Mouse (Mus musculus) kidney, adult 9 months (tissue): ENCODE results near the gene Tipin.
A peak's percentile ranks its signal among the peaks of the same experiment; 100 is the strongest.
"Not testable (repeated sequence)": the region's sequence is repeated elsewhere in the genome, so short reads cannot be mapped to it uniquely, and the experiment has no call there.

Source experiments
- DNase-seq: peaks from one replicate; pipeline ENCODE4 v3.0.0; 2022

Gene Tipin

DNA sequence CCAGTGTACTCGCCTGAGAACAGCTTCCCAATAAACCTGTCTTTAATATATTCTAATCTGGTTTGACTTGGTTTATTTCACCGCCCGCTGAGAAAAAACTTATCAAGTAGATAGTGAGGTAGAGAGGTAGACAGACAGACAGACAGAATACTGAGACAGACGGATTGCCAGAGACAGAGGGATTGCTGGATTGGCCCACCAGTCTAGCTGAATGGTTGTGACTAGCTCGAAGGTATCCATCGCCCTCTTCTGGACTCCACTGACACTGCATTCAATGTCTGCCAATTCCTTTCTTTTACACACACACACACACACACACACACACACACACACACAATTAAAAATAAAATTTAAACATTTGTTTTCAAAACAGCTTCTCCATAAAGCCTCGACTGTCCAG is 8.8 kb upstream of the Tipin start:
- peak; percentile 70 for DNase-seq

DNA sequence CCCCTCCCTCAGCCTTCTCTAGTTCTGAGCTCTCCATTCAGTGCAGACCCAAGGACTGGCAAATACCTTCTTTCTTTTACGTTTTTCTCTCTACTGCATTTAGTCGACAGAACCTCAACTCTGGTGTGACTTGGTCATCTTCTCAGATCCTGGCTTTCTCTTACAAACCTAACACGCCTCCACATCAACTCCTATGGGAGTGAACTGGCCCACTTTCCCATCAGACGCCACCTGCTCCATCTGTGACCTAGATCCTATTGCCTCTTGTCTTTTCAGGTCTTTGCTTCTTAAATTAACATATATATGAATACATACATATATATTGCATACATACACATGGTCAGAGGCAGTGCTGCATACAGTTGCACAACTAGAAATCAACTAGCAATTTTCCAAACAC is 7.6 kb upstream of the Tipin start:
- no peak for DNase-seq

DNA sequence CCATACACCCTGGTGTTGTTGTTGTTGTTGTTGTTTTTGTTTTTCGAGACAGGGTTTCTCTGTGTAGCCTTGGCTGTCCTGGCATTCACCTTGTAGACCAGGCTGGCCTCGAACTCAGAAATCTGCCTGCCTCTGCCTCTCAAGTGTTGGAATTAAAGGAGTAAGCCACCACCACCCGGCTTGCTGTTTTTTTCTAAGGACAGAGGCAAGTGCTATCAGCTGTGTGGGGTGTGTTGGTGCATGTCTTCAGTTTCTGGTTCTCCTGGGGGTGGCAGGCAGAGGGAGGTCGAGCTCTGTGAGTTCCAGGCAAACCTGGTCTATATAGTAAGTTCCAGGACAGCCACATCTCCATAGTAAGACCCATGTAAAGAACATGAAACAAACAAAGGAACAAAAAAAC is 7.1 kb upstream of the Tipin start:
- DNase-seq: no peak

DNA sequence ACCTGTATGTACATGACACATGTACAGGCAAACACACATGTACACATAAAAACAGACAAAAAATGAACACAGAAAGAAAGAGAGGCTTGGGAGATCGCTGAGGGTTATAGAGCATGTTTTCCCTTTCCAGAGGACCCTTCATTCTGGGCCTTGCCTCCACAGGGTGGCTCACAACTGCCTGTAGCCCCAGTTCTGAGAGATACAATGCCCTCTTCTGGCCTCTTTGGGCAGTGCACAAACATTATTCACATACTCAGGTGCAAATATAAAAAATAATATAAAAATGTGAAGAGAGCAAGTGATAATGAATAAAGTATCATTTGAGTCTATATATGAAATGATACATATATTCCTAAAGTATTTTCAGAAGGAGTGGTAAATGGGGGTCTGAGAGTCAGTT is 6.5 kb upstream of the Tipin start:
- peak; percentile 34 for DNase-seq

DNA sequence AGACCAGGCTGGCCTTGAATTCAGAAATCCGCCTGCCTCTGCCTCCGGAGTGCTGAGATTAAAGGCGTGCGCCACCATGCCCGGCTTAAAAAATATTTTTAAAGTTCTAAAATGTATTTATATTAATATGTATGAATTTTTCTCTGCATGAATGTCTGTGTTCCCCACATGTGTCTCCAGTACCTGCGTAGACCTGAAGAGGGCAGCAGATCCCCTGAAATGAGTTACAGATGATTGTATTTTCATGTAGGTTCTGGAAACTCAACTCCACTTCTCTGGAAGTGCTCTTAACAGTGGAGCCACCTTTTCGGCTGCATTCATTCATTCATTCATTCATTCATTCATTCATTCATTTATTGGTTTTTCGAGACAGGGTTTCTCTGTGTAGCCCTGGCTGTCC is 3.7 kb upstream of the Tipin start:
- DNase-seq: peak; percentile 79

DNA sequence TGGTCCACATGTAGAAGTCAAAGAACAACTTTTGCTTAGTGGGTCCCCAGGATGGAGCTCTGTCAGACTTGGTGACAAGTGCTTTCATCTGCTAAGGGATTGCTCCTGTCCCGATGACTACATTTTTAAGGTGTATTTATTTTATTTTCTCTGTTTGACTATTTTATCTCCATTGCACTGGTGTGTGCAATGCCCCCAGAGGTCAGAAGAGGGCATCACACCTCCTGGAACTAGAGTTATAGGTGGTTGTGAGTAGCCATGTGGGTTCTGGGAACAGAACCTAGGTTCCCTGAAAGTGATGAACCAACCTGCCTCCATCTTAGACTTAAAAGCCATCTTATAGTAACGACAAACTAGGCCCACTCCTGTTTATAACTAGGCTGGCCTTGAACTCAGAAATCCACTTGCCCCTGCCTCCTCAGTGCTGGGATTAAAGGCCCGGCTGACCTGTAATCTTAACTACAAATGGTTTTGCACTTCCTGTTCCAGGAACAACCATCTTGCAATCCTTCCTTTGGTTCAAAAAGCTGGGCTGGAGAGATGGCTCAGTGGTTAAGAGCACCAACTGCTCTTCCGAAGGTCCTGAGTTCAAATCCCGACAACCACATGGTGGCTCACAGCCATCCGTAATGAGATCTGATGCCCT is 2.6 kb upstream of the Tipin start:
- no peak for DNase-seq

DNA sequence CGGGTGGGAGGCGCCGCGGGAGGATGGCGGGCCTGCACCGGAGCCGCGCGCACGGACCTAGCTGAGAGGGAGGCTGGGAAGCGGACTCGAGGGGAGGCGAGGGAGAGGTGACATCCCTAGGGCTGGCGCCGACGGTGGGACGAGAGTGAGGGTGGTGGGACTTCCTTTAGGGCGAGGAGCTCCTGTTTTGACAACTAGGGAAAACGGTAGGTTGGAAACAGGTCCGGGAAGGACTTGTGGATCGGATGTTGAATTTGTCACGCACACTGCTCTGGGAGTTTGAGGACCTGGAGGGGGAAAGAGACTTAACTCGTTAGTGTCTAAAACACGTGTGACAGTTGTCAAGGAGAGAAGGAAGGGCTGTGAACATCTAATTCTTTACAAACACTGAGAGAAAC is 399 bp downstream of the Tipin start:
- DNase-seq: no peak

DNA sequence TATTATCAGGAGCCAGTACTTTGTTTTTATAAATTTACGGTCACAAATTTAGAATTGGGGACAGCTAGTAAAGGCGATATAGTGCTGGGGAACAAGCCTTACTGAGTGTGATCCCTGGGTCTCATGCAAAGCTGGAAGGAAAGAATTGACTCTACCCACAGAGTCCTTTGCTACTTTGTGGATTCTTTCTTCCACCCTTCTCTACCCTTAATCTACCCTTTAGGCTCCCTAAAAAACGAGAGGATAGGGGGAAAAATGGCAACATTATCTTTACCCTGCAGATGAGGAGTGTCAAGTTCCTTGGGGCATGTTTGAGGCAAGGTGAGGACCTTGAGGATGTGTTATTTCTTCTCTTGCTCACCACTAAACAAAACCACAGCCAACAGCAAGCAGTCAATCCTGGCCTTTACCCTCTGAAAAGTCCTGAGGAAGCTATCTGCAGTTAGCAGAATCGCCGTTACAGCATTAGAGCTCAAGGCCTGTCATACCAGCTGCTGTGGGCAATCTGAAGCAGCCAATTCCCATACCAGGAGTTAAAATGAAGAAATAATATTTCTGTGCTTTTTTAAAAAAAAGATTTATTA is 1.1 kb downstream of the Tipin start:
- DNase-seq: no peak

DNA sequence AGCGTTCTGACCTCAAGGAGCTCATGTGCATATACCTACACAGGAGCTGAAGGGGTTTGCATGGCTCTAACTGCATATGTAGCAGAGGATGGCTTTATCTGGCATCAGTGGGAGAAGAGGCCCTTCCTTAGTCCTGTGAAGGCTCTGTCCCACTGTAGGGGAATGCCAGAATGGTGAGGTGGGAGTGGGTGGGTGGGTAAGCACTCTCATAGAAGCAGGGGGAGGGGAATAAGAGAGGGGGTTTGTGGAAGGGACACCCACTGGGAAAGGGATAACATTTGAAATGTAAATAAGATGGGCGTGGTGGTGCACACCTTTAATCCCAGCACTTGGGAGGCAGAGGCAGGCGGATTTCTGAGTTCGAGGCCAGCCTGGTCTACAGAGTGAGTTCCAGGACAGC is 21.7 kb downstream of the Tipin start:
- DNase-seq: not testable (repeated sequence)

DNA sequence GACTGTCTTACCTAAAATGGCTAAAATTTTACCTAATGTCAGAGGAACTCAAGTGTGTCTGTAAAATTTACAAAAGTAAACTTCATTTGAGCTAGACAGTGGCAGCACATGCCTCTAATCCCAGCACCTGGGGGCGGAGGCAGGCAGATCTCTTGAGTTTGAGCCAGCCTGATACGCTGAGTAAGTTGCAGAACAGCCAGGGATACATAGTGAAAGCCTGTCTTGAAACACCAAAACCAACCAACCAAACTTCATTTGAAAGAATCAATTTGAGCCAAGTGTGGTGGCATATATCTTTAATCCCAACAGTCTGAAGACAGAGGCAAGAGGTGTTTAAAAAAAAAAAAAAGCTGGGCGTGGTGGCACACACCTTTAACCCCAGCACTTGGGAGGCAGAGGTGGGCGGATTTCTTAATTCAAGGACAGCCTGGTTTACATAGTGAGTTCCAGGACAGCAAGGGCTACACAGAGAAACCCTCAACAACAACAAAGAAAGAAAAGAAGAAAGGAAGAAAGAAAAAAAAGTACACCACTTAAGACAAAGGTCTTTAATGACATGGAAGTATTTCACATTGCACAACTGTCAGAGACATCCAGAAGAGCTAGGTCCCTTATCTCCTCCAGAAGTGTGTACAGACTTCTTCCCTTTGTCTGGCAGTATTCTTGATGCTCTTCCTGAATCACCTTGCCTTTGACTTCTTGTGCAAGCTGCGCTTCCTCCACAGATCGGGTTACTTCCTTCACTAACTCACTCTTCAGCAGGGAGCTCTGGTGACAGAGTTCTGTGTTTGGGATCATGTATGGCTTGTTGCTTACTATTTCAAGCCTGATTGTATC is 25.3 kb downstream of the Tipin start:
- no peak for DNase-seq

DNA sequence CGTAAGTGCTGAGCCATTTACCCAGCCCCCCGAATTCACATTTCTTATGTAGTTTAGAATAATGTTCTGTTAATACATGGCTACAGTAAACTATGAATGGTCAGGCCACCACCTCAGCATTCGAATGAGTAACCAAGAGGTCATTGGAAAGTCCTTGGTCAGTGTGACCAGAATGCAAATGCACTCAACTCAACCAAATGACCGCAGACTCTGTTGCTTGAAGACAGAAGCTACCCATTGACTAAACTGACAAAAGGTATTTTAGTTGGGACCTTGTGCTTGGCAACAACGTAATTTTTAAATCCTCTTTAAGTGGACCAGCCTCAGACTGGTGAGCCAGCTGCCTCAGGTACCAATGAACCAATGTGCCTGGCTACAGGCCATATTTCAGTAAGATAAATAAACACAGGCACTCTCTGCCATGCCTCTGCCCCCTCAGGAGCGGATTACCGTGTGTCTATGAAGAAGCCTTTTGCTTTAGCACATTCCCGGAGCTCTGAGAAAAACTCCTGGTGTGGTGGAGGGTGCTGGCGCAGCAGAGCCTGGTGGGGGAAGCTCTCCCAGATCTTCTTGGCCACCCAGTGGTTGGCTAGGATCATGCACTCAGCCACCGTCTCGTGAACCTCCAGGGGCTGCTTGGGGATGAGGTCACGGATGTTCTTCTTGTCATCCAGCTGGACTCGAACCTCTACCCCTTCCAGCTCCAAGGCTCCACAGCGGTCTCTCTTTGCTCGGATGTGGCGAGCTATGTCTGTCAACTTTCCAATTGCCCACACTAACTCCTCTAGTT is 29.8 kb downstream of the Tipin start:
- peak; percentile 58 for DNase-seq

DNA sequence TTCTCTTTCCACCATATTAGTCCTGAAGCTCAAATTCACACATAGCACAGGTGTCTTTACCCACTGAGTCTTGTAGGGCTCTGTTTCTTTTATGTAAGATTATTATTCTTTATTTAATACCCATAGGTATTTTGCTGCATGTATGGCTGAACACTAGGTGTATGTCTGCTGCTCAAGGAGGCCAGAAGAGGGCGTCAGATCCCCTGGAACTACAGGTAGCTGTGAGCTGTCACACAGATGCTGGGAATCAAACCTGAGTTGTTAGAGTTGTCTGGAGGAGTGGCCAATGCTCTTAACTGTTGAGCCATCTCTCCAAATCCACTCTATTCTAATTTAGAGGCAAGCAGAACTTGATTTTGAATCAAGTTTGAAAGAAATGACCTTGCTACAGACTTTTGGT is 30.7 kb downstream of the Tipin start:
- peak; percentile 19 for DNase-seq

DNA sequence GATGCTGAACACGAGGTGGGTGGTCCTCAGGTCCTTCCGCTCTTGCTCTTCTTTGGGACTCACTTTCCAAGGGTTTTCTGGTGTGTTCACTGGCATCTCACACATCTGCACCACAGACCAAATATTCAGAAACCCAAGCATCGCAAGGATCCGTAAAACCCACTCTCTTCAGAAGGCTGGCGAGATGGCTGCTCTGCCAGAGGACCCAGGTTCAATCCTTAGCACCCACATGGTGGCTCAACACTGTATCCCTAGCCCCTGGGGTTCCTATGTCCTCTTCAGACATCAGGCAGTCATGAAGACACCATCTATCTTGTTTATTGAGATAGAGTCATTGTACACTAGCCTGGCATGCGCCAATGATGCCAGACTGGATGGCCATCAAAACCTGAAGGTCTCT is 33.3 kb downstream of the Tipin start:
- DNase-seq: no peak

DNA sequence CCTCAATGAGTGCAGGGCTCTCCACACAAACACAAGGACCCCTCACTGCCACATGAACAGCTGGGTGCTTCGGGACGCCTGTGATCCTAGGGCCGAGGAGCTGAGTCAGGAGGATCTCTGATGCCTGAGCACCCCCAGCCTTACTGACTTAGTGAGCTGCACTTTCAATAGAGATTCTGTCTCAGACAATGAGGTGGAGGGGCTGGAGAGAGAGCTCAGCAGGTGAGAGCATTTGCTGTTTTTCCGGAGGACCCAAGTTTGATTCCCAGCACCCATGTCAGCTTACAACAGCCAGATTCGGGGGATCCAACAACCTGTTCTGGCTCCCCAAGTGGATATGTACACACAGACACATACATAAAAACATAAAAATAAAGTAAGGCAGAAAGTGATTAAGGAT is 35.6 kb downstream of the Tipin start:
- no peak for DNase-seq

DNA sequence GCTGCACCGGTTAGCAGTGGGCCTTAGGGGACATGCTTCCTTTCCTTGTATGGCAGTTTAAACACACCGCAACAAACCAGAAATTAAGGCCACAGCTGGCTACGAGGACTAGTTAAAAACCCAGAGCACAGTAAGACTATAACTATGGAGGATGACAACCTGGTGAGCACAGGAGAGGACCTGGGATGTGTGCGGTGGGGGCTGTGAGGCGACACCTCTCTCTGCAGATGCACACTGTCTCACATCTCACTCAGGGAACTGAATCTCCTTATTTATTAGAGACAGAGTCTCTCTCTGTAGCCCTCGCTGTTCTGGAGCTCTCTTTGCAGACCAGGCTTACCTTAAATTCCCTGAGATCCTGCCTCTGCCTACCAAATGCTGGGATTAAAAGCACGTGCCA is 42.6 kb downstream of the Tipin start:
- DNase-seq: no peak

DNA sequence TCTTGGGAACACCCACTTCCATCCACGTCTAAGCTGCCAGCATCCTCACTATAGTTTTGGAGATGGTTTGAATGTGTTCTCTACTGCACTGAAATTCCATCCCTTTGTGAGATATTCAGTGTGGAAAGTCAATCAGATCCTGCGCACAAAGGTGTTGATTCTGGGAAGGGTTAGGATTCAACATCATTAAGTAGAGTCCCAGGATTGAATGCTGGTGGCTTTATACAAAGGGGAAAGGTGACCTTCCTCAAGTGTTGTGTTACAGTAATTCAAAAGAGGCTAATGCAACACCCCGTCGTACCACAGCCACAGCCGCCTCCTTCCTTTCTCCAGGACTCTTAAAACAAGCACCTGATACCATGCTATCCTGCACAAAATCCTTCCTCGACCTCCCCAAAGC is 54.4 kb downstream of the Tipin start:
- DNase-seq: no peak

DNA sequence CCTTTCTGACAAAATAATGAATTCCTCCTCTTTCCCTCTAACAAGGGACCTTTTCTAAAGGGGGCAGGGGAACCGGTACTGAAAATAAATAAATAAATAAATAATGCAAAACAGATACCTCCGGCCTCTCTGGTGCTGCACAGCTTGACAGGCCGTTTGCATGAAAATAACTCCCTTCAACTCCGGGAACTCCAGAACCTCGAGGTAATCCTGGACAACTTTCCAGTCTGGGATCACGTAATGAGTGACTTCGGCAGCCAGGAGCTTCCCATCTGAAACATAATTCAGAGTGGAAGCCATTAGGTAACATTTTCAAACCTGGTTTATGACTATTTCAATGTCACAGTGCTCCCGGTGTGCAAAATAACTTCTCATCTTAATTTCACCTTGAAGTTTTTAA is 58.0 kb downstream of the Tipin start:
- DNase-seq: peak; percentile 13

DNA sequence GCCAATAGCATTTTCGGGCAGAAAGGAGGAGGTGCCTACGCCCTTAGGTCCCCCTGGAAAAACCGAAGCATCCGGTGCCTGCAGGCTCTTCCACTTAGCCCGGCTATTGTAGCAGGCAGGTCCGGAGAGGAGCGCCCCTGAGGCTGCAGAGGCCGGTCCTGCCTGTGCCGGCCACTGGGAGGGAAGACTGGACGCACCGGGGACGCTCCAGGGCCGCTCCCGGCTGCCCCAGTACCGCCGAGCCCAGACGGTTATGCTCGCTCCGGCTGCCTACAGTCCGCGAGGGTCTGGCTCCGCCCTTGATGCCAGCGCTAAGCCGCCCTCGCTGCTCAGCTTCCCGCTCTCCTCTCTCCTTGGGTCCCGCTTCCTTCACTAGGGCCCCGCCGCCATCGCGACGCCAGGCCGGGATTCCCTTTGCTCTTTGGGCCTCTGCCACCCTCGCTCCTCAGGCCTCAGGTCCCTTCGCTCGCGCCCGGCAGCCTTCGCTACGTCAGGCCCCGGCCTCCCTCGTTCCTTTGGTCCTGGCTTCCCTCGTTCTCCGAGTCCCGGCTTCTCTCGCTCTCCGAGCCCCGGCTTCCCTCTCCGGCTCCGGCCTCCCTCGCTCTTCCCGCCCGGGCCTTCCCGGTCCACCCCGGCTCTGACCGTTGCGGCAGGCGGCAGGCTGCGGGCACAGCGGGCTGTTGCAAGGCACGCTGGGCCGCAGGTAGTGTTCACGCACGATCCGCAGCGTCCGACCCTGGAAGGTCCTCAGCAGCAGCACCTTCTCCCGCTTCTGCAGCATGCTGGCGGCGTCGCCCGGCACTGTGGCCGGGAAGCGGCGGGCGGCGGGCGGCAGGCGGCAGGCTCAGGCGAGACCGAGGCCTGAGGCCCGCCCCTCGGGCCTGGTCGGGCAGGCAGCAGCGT is 59.2 kb downstream of the Tipin start:
- DNase-seq: peak; percentile 71

DNA sequence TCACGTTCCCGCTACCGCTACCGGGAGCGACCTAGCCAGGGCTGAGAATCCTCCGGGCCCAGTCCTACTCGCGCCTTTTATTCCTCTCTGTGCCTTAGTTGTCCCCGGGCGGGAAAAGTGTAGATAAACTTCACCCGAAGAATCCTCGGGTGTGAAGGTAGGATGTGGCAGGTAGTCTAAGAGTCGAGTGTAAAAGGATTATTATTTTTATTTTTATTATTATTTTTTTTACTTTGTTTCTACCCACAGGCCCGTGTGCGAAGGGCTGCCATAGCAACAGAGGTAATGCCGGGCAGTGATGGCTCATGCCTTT is 59.8 kb downstream of the Tipin start, which contains the start of gene Dis3l:
TSS of gene Dis3l (minus strand) at position 35 of the 313 bp plus-strand sequence.
- no peak for DNase-seq

DNA sequence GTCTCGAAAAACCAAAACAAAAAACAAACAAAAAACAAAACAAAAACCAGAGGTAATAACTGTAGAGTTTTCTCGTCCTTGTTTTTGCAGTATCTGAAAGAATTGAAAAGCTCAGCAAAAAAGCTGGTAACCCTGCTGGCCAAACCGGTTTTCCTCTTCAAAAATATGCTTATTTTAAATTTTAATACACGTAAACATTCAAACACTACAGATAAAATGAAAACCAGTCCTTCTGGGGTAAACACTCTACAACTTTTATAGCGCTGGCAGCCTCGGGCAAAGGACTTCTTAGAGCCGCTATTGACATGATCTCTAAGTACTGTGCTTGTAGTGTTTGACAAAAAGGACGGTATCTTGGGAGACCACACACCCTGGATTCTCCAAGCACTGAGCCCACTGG is 60.3 kb downstream of the Tipin start:
- DNase-seq: no peak

DNA sequence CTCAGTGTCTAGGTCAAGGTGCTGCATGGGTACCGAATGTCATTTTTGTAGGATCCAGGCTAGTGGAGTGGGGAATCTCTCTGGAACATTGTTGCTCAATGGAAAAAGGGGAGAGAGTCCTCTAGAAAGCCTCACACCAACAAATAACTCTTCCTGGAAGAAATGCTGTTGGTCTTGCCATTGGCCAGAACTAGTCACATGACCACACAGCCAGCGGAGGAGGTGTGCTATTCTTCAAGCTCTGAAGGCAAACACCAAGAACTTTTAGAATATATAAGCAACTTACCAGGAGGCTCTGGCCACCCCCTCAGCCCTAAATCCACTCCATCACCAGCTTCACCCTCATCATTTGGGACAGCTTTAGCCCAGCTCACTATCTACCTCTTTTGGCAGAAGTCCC is 62.3 kb downstream of the Tipin start:
- DNase-seq: no peak

DNA sequence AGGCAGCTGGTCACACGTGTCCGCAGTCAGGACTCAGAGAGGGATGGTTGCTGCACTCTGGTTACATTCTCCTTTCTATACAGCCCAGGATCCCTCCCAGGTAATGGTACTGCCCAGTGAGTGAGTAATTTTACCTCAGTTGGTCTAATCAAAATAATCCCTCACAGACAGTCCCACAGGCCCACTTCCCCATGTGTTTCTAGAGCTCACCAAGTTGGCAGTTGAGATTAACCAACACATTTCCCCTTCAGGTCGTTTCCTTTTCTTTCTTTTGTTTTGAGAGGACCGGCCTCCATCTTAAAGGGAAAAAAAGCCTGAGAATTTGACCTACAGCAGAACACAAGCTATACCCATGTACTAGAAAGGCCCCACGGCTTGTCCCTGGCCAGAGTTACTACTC is 64.5 kb downstream of the Tipin start:
- no peak for DNase-seq

DNA sequence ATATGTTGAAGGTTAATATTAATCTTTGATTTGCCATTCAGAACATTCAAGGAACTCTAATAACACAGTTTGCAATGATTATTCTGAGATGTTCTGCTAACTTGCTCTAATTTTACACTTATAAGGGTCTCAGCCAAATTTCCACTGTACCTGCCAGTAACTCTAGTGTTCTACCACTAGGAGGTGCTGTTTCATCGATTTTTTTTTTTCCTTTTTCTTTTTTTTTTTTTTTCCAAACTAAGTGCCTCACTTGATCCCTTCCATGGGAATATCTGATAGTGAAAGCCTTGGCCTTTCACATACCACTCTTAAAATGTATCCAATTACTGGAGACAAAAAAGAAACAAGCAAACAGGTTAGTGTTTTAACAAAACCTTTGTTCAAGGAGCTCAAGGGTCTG is 66.0 kb downstream of the Tipin start:
- no peak for DNase-seq
